Mouse (Mus musculus) spleen, adult 2 months (tissue): ENCODE results near the gene E2f3.

Source experiments
- CTCF ChIP-seq: fragments of 200-500 bp; IDR thresholded peaks from 2 replicates; pipeline ENCODE4 v1.5.1; 2011; ENCODE audit warnings: mild to moderate bottlenecking, inconsistent platforms; ENCODE audit not compliant: insufficient read depth, insufficient read length, insufficient replicate concordance; ENCODE audit errors: extremely low read depth
- POLR2A ChIP-seq: fragments of 200-500 bp; IDR thresholded peaks from 2 replicates; pipeline ENCODE4 v1.6.1; 2011; ENCODE audit warnings: low read depth, low read length, inconsistent platforms

DNA sequence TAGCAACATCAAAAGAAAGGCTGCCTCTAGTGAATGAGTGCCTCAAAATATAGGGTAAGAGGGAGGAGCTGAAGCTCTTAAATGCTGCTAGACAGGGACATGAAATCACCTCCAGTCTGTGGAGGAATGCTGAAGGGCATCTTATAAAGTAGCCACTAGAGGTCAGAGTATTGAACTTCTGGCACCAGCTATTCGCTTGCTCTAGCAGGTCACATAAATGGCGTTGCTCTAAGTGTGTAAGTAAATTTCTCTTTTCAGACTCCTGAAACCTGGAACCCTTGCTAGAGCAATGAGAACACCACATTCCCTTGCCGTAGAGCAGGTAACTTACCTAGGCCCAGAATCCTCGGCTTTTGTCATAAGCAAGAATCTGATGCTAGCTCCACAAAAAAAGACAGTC is 128.4 kb downstream of the E2f3 start:
- TF ChIP-seq POLR2A, result no peak
- peak; percentile 28; the same call in 1 of the 2 replicates for TF ChIP-seq CTCF
